Mouse (Mus musculus) brown adipose tissue, adult 24 weeks (tissue): ENCODE data around the gene Nt5c2. TPM values are rescaled to one million over a fixed set of nuclear protein-coding genes. Genes with fewer than 3 reads are reported as not detected.
A peak's percentile ranks its signal among the peaks of the same experiment; 100 is the strongest.

Source experiments
- H3K27ac ChIP-seq: fragments of 200-500 bp; replicated peaks from 2 replicates; pipeline ENCODE4 v1.5.1; 2012; ENCODE audit warnings: low read depth, mild to moderate bottlenecking, low read length
- H3K4me1 ChIP-seq: fragments of 200-500 bp; 2 replicates; pipeline ENCODE4 v1.6.1; 2012; ENCODE audit warnings: low read length, mixed read lengths; ENCODE audit not compliant: control insufficient read depth, insufficient read depth, insufficient read length
- H3K4me3 ChIP-seq: fragments of 200-500 bp; 2 replicates; pipeline ENCODE4 v1.5.1; 2012; ENCODE audit warnings: low read depth, mild to moderate bottlenecking, low read length, moderate library complexity; ENCODE audit not compliant: insufficient read depth
- polyA plus RNA-seq: library from polyadenylated mRNA; stranded (reverse); fragments of >200 nt; gene quantifications from 2 replicates; pipeline ENCODE4 v1.2.4, GENCODE M21; 2012; ENCODE audit not compliant: missing spikeins, insufficient read depth, insufficient read length

Gene Nt5c2
- polyA plus RNA-seq, 1 experiment, result 31.8 TPM

- H3K4me3 ChIP-seq, result no peak overlapping the region
- H3K27ac ChIP-seq, result no peak overlapping the region
- H3K4me1 ChIP-seq, result no peaks in the 10 kb centered on the region
These were observed 145.9 kb downstream of the Nt5c2 start for GRCm38 (mm10) chr19:46869049-46869448.

- Histone ChIP-seq H3K4me3 (no peak overlapping the region), H3K27ac (no peak overlapping the region), H3K4me1 (no peaks in the 10 kb centered on the region)
These were observed 149.6 kb downstream of the Nt5c2 start for GRCm38 (mm10) chr19:46865381-46865780.

GRCm38 (mm10) chr19:46864731-46865331 lies 150.1 kb downstream of the Nt5c2 start:
- no peak overlapping the region for H3K27ac ChIP-seq
- no peak overlapping the region for H3K4me3 ChIP-seq
- H3K4me1 ChIP-seq, result no peaks in the 10 kb centered on the region

GRCm38 (mm10) chr19:46864079-46864478 lies 150.9 kb downstream of the Nt5c2 start:
- Histone ChIP-seq H3K4me3 (no peak overlapping the region), H3K27ac (no peak overlapping the region), H3K4me1 (no peaks in the 10 kb centered on the region)

GRCm38 (mm10) chr19:46863236-46863927 lies 151.6 kb downstream of the Nt5c2 start:
- H3K4me3 ChIP-seq, result no peak overlapping the region
- no peaks in the 10 kb centered on the region for H3K4me1 ChIP-seq
- peak overlapping the region; percentile 2; the same call in 1 of the 2 replicates for H3K27ac ChIP-seq

GRCm38 (mm10) chr19:46862556-46862955 lies 152.4 kb downstream of the Nt5c2 start:
- no peaks in the 10 kb centered on the region for H3K4me1 ChIP-seq
- H3K4me3 ChIP-seq, result no peak overlapping the region
- H3K27ac ChIP-seq, result no peak overlapping the region

- Histone ChIP-seq H3K4me3 (no peak overlapping the region), H3K4me1 (no peaks in the 10 kb centered on the region), H3K27ac (no peak overlapping the region)
These were observed 156.8 kb downstream of the Nt5c2 start for GRCm38 (mm10) chr19:46858200-46858599.

- Histone ChIP-seq H3K27ac (0 out of 2 replicates have a peak overlapping the region, but pooled peaks have one; percentile 23), H3K4me3 (no peak overlapping the region), H3K4me1 (no peaks in the 10 kb centered on the region)
These were observed 157.5 kb downstream of the Nt5c2 start for GRCm38 (mm10) chr19:46857277-46857989.

GRCm38 (mm10) chr19:46856780-46857179 lies 158.2 kb downstream of the Nt5c2 start:
- Histone ChIP-seq H3K4me1 (no peaks in the 10 kb centered on the region), H3K27ac (0 out of 2 replicates have a peak overlapping the region, but pooled peaks have one; percentile 23), H3K4me3 (no peak overlapping the region)

- no peak overlapping the region for H3K27ac ChIP-seq
- no peaks in the 10 kb centered on the region for H3K4me1 ChIP-seq
- no peak overlapping the region for H3K4me3 ChIP-seq
These were observed 158.7 kb downstream of the Nt5c2 start for GRCm38 (mm10) chr19:46856232-46856631.

- Histone ChIP-seq H3K4me3 (no peak overlapping the region), H3K27ac (no peak overlapping the region), H3K4me1 (no peaks in the 10 kb centered on the region)
These were observed 165.4 kb downstream of the Nt5c2 start for GRCm38 (mm10) chr19:46849443-46849997.

GRCm38 (mm10) chr19:46848381-46849268 lies 166.3 kb downstream of the Nt5c2 start:
- Histone ChIP-seq H3K27ac (no peak overlapping the region), H3K4me1 (no peaks in the 10 kb centered on the region), H3K4me3 (no peak overlapping the region)

GRCm38 (mm10) chr19:46846459-46846858 lies 168.5 kb downstream of the Nt5c2 start:
- Histone ChIP-seq H3K4me3 (no peak overlapping the region), H3K4me1 (no peaks in the 10 kb centered on the region), H3K27ac (no peak overlapping the region)

GRCm38 (mm10) chr19:46846056-46846455 lies 168.9 kb downstream of the Nt5c2 start:
- H3K27ac ChIP-seq, result no peak overlapping the region
- no peak overlapping the region for H3K4me3 ChIP-seq
- H3K4me1 ChIP-seq, result no peaks in the 10 kb centered on the region
